Mouse (Mus musculus): Measurements from ENCODE around the gene Selenon.

GRCm38 (mm10) chr4:134569831-134570230, 17.9 kb upstream of the Selenon start:
- TF ChIP-seq CTCF (IDR thresholded peaks at IDR 0.05; ENCODE audit: low read depth) (no peak), EP300 (IDR thresholded peaks at IDR 0.05; ENCODE audit: low read depth) (no peak)

Measured in liver, postnatal 0 days (tissue).